Mouse (Mus musculus): ENCODE results near the gene Endog. TPM values are rescaled to one million over a fixed set of nuclear protein-coding genes. Genes with fewer than 3 reads are reported as not detected.
"Not testable (repeated sequence)": the region's sequence is repeated elsewhere in the genome, so short reads cannot be mapped to it uniquely, and the experiment has no call there.

Gene Endog
- polyA plus RNA-seq, 1 experiment from 2014 or later = 43.2 TPM

- peak overlapping the region; percentile 82 to 93 for H3K4me3 ChIP-seq (ENCODE audit: control insufficient read depth in 1 of 2, insufficient read depth in 1 of 2, low read depth in 1 of 2, low read length in 2 of 2)
- no peaks in the 10 kb centered on the region for H3K27me3 ChIP-seq (ENCODE audit: control insufficient read depth, insufficient read depth, low read length)
- peak overlapping the region; percentile 83 to 85 for H3K27ac ChIP-seq (replicated peaks in 1 of 2; ENCODE audit: control insufficient read depth in 1 of 2, insufficient read depth in 1 of 2, low read depth in 2 of 2, low read length in 2 of 2)
- peaks cover 7 to 23% of the 10 kb centered on the region in 2 experiments for H3K4me1 ChIP-seq (ENCODE audit: control insufficient read depth in 2 of 2, insufficient read depth in 2 of 2, low read length in 2 of 2)
- H3K4me2 ChIP-seq (ENCODE audit: low read length) = peak overlapping the region; percentile 91
- peaks cover 30% of the 10 kb centered on the region for H3K36me3 ChIP-seq (ENCODE audit: control insufficient read depth, insufficient read depth, low read length)
- peak overlapping the region; percentile 87 for H3K9ac ChIP-seq (ENCODE audit: low read length)
- no peaks in the 10 kb centered on the region for H3K9me3 ChIP-seq (ENCODE audit: control insufficient read depth, low read length)
- ATAC-seq (ENCODE audit: insufficient number of reproducible peaks, insufficient read depth, low FRiP score, low read depth) = no peak
- WGBS = 18% methylated on average over 16 of the region's 16 CpGs
Observed at GRCm38 (mm10) chr2:30132801-30133612, 38.3 kb upstream of the Endog start.

DNA sequence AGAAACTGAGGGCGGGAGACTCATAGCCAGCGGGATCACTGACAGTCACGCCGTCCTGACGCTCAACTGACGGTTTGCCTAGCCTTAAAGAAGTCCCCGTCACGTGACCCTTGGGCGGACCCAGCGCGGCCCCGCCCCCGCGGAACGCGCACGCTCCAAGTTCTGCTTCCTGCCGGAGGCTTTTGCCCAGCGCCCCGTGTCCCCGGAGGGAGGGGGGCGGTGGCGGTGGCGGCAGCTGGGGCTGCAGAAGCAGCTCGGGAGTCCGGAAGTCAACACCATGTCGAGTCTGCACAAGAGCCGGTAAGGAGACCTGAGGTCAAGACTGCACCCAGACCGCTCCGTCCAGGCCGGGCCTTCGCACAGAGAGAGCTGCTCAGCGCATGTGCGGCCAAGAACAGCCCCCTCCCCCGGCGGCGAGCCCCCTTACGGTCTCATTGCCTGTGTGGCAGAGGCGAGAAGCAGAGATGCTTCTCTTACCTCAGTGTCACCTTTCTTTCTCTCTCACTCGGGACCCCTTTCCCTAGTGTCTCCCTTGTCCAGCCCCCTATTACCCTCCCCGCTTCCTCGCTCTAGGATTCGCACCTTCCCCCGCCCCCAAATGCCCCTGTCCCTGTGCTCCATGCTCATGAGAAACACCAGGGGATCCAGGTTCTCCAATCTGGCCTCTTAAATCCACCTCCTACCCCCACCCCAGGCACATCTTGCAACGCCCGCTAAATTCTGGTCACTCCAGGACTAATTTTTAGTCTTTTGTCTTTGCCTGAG lies 37.5 kb upstream of the Endog start, which contains the start of gene Tbc1d13:
Gene Tbc1d13 (plus strand): TSS at position 134 of the 765 bp plus-strand sequence.
- peak within 1 kb of the TSS; percentile 87 for H3K9ac ChIP-seq (ENCODE audit: low read length)
- H3K4me3 ChIP-seq (ENCODE audit: control insufficient read depth in 1 of 2, insufficient read depth in 1 of 2, low read depth in 1 of 2, low read length in 2 of 2) = peak within 1 kb of the TSS; percentile 82 to 93
- peak within 1 kb of the TSS; percentile 91 for H3K4me2 ChIP-seq (ENCODE audit: low read length)
- H3K27ac ChIP-seq (replicated peaks in 1 of 2; ENCODE audit: control insufficient read depth in 1 of 2, insufficient read depth in 1 of 2, low read depth in 2 of 2, low read length in 2 of 2) = peak within 1 kb of the TSS; percentile 83 to 85
- H3K9me3 ChIP-seq (ENCODE audit: control insufficient read depth, low read length) = no peaks in the 10 kb centered on the region
- peaks cover 7 to 23% of the 10 kb centered on the region in 2 experiments for H3K4me1 ChIP-seq (ENCODE audit: control insufficient read depth in 2 of 2, insufficient read depth in 2 of 2, low read length in 2 of 2)
- peaks cover 31% of the 10 kb centered on the region for H3K36me3 ChIP-seq (ENCODE audit: control insufficient read depth, insufficient read depth, low read length)
- peak; percentile 95 for ATAC-seq (ENCODE audit: insufficient number of reproducible peaks, insufficient read depth, low FRiP score, low read depth)
- WGBS = under 1% methylated on average over 46 of the region's 46 CpGs
- no peaks in the 10 kb centered on the region for H3K27me3 ChIP-seq (ENCODE audit: control insufficient read depth, insufficient read depth, low read length)

DNA sequence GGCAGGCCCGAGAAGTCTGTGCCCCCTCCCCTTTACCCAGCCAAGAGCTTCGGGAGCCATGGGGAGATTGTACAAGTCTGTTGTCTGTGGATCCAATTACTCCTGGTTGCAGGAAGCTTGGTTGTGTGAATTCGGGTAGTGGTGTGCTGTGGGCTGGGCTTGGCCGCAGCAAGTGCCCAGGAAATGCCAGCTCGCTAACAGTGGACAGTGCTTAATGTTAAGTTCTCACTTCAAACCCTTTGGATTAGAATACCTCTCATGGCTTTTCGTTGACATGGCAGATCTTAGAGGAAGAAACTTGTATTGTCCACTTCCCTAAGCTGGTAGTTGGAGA lies 36.9 kb upstream of the Endog start:
- peak overlapping the region; percentile 91 for H3K4me2 ChIP-seq (ENCODE audit: low read length)
- H3K9me3 ChIP-seq (ENCODE audit: control insufficient read depth, low read length) = no peaks in the 10 kb centered on the region
- H3K27me3 ChIP-seq (ENCODE audit: control insufficient read depth, insufficient read depth, low read length) = no peaks in the 10 kb centered on the region
- peak overlapping the region; percentile 6 to 83; a peak in 3 of 4 replicates for H3K27ac ChIP-seq (replicated peaks in 1 of 2; ENCODE audit: control insufficient read depth in 1 of 2, insufficient read depth in 1 of 2, low read depth in 2 of 2, low read length in 2 of 2)
- peaks cover 7 to 23% of the 10 kb centered on the region in 2 experiments for H3K4me1 ChIP-seq (ENCODE audit: control insufficient read depth in 2 of 2, insufficient read depth in 2 of 2, low read length in 2 of 2)
- peak overlapping the region; percentile 82 to 93 for H3K4me3 ChIP-seq (ENCODE audit: control insufficient read depth in 1 of 2, insufficient read depth in 1 of 2, low read depth in 1 of 2, low read length in 2 of 2)
- H3K9ac ChIP-seq (ENCODE audit: low read length) = peak overlapping the region; percentile 87
- WGBS = 31% methylated on average over 6 of the region's 6 CpGs
- ATAC-seq (ENCODE audit: insufficient number of reproducible peaks, insufficient read depth, low FRiP score, low read depth) = no peak
- peaks cover 31% of the 10 kb centered on the region for H3K36me3 ChIP-seq (ENCODE audit: control insufficient read depth, insufficient read depth, low read length)

GRCm38 (mm10) chr2:30134928-30135620 lies 36.2 kb upstream of the Endog start:
- peak overlapping the region; percentile 91 for H3K4me2 ChIP-seq (ENCODE audit: low read length)
- H3K9ac ChIP-seq (ENCODE audit: low read length) = peak overlapping the region; percentile 87
- peaks cover 37% of the 10 kb centered on the region for H3K36me3 ChIP-seq (ENCODE audit: control insufficient read depth, insufficient read depth, low read length)
- H3K4me3 ChIP-seq (ENCODE audit: control insufficient read depth in 1 of 2, insufficient read depth in 1 of 2, low read depth in 1 of 2, low read length in 2 of 2) = peak overlapping the region; percentile 82 to 93
- 60% methylated on average over 10 of the region's 10 CpGs for WGBS
- H3K4me1 ChIP-seq (ENCODE audit: control insufficient read depth in 2 of 2, insufficient read depth in 2 of 2, low read length in 2 of 2) = peaks cover 7 to 23% of the 10 kb centered on the region in 2 experiments
- H3K9me3 ChIP-seq (ENCODE audit: control insufficient read depth, low read length) = no peaks in the 10 kb centered on the region
- H3K27me3 ChIP-seq (ENCODE audit: control insufficient read depth, insufficient read depth, low read length) = no peaks in the 10 kb centered on the region
- H3K27ac ChIP-seq (replicated peaks in 1 of 2; ENCODE audit: control insufficient read depth in 1 of 2, insufficient read depth in 1 of 2, low read depth in 2 of 2, low read length in 2 of 2) = peak overlapping the region; percentile 19 to 83; a peak in 3 of 4 replicates
- no peak for ATAC-seq (ENCODE audit: insufficient number of reproducible peaks, insufficient read depth, low FRiP score, low read depth)

DNA sequence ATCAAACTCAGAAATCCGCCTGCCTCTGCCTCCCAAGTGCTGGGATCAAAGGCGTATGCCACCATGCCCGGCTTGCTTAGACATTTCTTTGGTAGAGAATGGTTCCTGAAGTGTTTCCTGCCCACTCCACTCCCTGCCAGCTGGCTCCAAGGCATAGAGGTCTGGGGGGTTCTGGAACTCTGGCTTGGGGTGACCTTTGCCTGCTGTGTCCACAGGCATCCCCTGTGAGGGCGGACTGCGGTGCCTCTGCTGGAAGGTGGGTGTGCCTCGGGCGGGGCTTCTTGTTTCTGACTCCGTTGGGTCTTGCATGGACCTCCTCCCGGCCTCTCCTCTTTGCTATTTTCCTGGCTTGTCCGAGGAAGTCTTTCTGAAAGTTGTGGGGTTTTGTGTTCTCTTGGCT lies 34.8 kb upstream of the Endog start:
- WGBS = 85% methylated on average over 10 of the region's 10 CpGs

GRCm38 (mm10) chr2:30140021-30140420 lies 31.3 kb upstream of the Endog start:
- WGBS = 85% methylated on average over 4 of the region's 4 CpGs
- H3K9me3 ChIP-seq (ENCODE audit: control insufficient read depth, low read length); H3K27ac ChIP-seq (replicated peaks in 1 of 2; ENCODE audit: control insufficient read depth in 1 of 2, insufficient read depth in 1 of 2, low read depth in 2 of 2, low read length in 2 of 2); ATAC-seq (ENCODE audit: insufficient number of reproducible peaks, insufficient read depth, low FRiP score, low read depth); H3K4me1 ChIP-seq (ENCODE audit: control insufficient read depth in 2 of 2, insufficient read depth in 2 of 2, low read length in 2 of 2); H3K4me3 ChIP-seq (ENCODE audit: control insufficient read depth in 1 of 2, insufficient read depth in 1 of 2, low read depth in 1 of 2, low read length in 2 of 2); H3K9ac ChIP-seq (ENCODE audit: low read length); H3K27me3 ChIP-seq (ENCODE audit: control insufficient read depth, insufficient read depth, low read length); H3K4me2 ChIP-seq (ENCODE audit: low read length): not testable (repeated sequence)
- peaks cover 85% of the 10 kb centered on the region for H3K36me3 ChIP-seq (ENCODE audit: control insufficient read depth, insufficient read depth, low read length)

More for the DNA sequence above, 34.8 kb upstream of the Endog start:
- Histone ChIP-seq H3K36me3 (ENCODE audit: control insufficient read depth, insufficient read depth, low read length) (peaks cover 50% of the 10 kb centered on the region), H3K4me1 (ENCODE audit: control insufficient read depth in 2 of 2, insufficient read depth in 2 of 2, low read length in 2 of 2) (peaks cover 7 to 23% of the 10 kb centered on the region in 2 experiments), H3K27ac (replicated peaks in 1 of 2; ENCODE audit: control insufficient read depth in 1 of 2, insufficient read depth in 1 of 2, low read depth in 2 of 2, low read length in 2 of 2) (no peak overlapping the region), H3K27me3 (ENCODE audit: control insufficient read depth, insufficient read depth, low read length) (no peaks in the 10 kb centered on the region), H3K4me3 (ENCODE audit: control insufficient read depth in 1 of 2, insufficient read depth in 1 of 2, low read depth in 1 of 2, low read length in 2 of 2) (no peak overlapping the region), H3K4me2 (ENCODE audit: low read length) (no peak overlapping the region), H3K9ac (ENCODE audit: low read length) (no peak overlapping the region), H3K9me3 (ENCODE audit: control insufficient read depth, low read length) (no peaks in the 10 kb centered on the region)
- ATAC-seq (ENCODE audit: insufficient number of reproducible peaks, insufficient read depth, low FRiP score, low read depth) = no peak

GRCm38 (mm10) chr2:30144436-30144835 lies 26.9 kb upstream of the Endog start:
- Histone ChIP-seq H3K4me2 (ENCODE audit: low read length) (no peak overlapping the region), H3K36me3 (ENCODE audit: control insufficient read depth, insufficient read depth, low read length) (peaks cover 94% of the 10 kb centered on the region), H3K9ac (ENCODE audit: low read length) (no peak overlapping the region), H3K27ac (replicated peaks in 1 of 2; ENCODE audit: control insufficient read depth in 1 of 2, insufficient read depth in 1 of 2, low read depth in 2 of 2, low read length in 2 of 2) (no peak overlapping the region), H3K4me1 (ENCODE audit: control insufficient read depth in 2 of 2, insufficient read depth in 2 of 2, low read length in 2 of 2) (no peaks in the 10 kb centered on the region), H3K9me3 (ENCODE audit: control insufficient read depth, low read length) (no peaks in the 10 kb centered on the region), H3K4me3 (ENCODE audit: control insufficient read depth in 1 of 2, insufficient read depth in 1 of 2, low read depth in 1 of 2, low read length in 2 of 2) (no peak overlapping the region), H3K27me3 (ENCODE audit: control insufficient read depth, insufficient read depth, low read length) (no peaks in the 10 kb centered on the region)
- no peak for ATAC-seq (ENCODE audit: insufficient number of reproducible peaks, insufficient read depth, low FRiP score, low read depth)
- 93% methylated on average over 4 of the region's 4 CpGs for WGBS
